Mouse (Mus musculus) c-Kit-positive CD71-positive TER-119-negative erythroid progenitor cells, embryonic 14.5 days (primary cell): Measurements from ENCODE around the gene Galr2.
"Not testable (repeated sequence)": the region's sequence is repeated elsewhere in the genome, so short reads cannot be mapped to it uniquely, and the experiment has no call there.

ENCODE experiments used
- DNase-seq: peaks from one replicate; pipeline ENCODE4 v3.0.0-alpha.2; 2013; ENCODE audit warnings: low read depth

The Galr2 gene

GRCm38 (mm10) chr11:116272589-116273468 lies 7.9 kb upstream of the Galr2 start:
- no peak for DNase-seq

GRCm38 (mm10) chr11:116273469-116274044 lies 7.2 kb upstream of the Galr2 start:
- DNase-seq: no peak

- DNase-seq: peak; percentile 83
Observed at GRCm38 (mm10) chr11:116274045-116274666, 6.6 kb upstream of the Galr2 start, which contains the start of gene Srp68. Srp68 (minus strand) TSS chr11:116274217.

GRCm38 (mm10) chr11:116277184-116277583 lies 3.6 kb upstream of the Galr2 start:
- not testable (repeated sequence) for DNase-seq

- no peak for DNase-seq
Observed at GRCm38 (mm10) chr11:116281671-116282070, 932 bp downstream of the Galr2 start.

GRCm38 (mm10) chr11:116282089-116282488 lies 1.4 kb downstream of the Galr2 start:
- no peak for DNase-seq

GRCm38 (mm10) chr11:116282912-116283521 lies 2.3 kb downstream of the Galr2 start:
- no peak for DNase-seq

- no peak for DNase-seq
Observed at GRCm38 (mm10) chr11:116283982-116284381, 3.2 kb downstream of the Galr2 start.

- DNase-seq: no peak
Observed at GRCm38 (mm10) chr11:116285770-116286191, 5.0 kb downstream of the Galr2 start.

- DNase-seq: no peak
Observed at GRCm38 (mm10) chr11:116287351-116287750, 6.6 kb downstream of the Galr2 start.

GRCm38 (mm10) chr11:116290556-116290955 lies 9.8 kb downstream of the Galr2 start:
- DNase-seq: no peak

- DNase-seq: no peak
Observed at GRCm38 (mm10) chr11:116292401-116292800, 11.7 kb downstream of the Galr2 start.

GRCm38 (mm10) chr11:116293538-116294137 lies 12.9 kb downstream of the Galr2 start:
- no peak for DNase-seq

- peak; percentile 60 for DNase-seq
Observed at GRCm38 (mm10) chr11:116294319-116294718, 13.6 kb downstream of the Galr2 start.

- DNase-seq: no peak
Observed at GRCm38 (mm10) chr11:116296191-116296734, 15.5 kb downstream of the Galr2 start.

GRCm38 (mm10) chr11:116297017-116297416 lies 16.3 kb downstream of the Galr2 start:
- no peak for DNase-seq

GRCm38 (mm10) chr11:116298221-116298620 lies 17.5 kb downstream of the Galr2 start:
- DNase-seq: no peak

- no peak for DNase-seq
Observed at GRCm38 (mm10) chr11:116298621-116299020, 17.9 kb downstream of the Galr2 start.

GRCm38 (mm10) chr11:116305423-116305822 lies 24.7 kb downstream of the Galr2 start:
- DNase-seq: no peak

- peak; percentile 92 for DNase-seq
Observed at GRCm38 (mm10) chr11:116306126-116306982, 25.6 kb downstream of the Galr2 start.
